Mouse (Mus musculus) adrenal gland, adult 10 weeks (tissue): ENCODE data around the gene Zfp712. TPM values are rescaled to one million over a fixed set of nuclear protein-coding genes. Genes with fewer than 3 reads are reported as not detected.

Experiments
- polyA plus RNA-seq: library from polyadenylated mRNA; stranded (reverse); fragments of 350-450 nt; fragmentation: Illumina TruSeq; extraction: RNeasy Lipid Tissue Mini Kit (QIAGEN cat#74804); gene quantifications from one replicate; pipeline ENCODE4 v1.2.3, GENCODE M21; 2014; ENCODE audit warnings: low read depth, low replicate concordance

The Zfp712 gene
- polyA plus RNA-seq = 10.9 TPM

DNA sequence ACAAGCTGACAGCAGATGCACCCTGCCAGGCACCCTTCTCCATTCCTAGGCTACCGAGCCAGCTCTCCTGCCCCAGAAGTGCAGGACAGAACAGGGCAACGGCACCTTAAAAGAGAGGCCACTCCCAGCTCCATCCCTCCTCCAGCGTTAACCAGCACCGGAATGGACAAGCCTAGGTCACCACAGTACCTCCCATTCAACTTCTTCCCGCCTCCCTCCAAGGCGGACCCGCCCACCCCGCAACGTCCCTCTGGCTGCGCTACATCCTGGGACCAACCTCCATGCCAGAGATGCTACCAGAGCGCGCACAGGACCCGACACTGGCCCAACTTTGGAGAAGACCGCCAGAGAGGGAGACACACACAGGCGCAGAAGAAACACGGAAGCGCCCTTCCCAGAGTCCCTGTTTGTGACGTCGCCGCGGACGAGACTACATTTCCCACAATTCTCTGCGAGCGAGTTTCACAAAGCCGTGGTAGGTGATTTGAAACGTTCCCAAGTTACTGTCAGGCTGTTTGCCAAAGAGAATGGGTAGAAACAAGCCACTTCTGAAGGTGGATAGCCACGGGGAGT lies at the start of gene Zfp712:
TSS of gene Zfp712 (minus strand) at position 385 of the 573 bp plus-strand sequence.

DNA sequence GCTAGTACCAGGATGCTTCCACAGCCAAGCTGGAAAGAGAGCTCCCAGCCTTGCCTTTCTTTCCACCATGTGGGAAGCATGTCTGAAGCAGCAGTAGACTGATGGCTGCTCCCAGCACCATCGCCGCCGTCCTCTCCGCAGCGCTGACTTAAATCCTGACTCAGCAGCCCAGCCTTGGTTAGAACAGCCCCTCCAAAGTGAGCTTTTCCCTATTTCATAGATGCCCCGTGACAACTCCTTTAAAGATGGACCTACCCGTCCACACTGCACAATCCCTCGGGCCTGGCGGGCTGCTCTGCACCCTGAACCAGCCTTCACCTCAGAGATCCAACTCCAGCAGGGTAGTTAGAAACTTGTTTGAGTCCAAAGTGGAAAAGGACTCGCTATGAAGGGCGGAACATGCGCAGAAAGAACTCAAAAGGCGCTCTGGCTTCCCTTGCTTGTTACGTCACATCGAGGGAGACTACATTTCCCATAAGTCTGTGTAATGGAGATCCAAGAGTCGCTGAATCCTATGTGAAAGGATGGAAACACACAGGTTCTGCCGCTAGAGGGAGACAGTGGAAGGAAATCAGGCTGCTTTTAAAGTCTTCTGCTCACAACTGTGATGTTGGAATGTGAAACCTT lies 47.3 kb upstream of the Zfp712 start, which contains the start of gene Gm28557:
TSS of gene Gm28557 (minus strand) at position 411 of the 627 bp plus-strand sequence.

DNA sequence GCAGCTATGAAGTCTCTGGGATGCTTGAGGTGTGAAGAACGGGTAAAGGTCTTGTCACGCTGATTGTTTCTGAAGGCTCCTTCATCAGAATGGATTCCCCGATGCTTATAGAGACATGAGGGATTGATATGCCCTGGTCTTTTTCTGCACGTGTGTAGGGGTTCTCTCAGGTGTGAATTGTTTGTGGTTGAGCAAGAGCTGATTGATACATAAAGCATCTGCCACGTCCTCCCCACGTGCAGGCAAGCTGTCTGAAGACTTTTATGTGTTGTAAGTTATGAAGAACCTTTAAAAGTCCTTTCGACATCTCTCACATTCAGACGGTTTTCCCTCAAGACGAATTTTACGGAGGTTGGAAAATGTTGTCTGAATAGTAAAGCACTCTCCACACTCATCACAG lies 36.9 kb upstream of the Zfp712 start, which contains the start of gene Zfp708:
TSS of gene Zfp708 (minus strand) at position 101 of the 400 bp plus-strand sequence.

Other genes with a start within 250 kb of the Zfp712 start
- gene Gm10767, start 156.3 kb downstream of the Zfp712 start, polyA plus RNA-seq = 2.9 TPM
- 27.5 TPM for gene Zfp708, start 36.8 kb upstream of the Zfp712 start, polyA plus RNA-seq
- 8.3 TPM for gene Gm28557, start 47.4 kb upstream of the Zfp712 start, polyA plus RNA-seq
- gene Rslcan18, start 55.1 kb upstream of the Zfp712 start, polyA plus RNA-seq = 2.2 TPM
- 16.9 TPM for gene Zfp759, start 60.5 kb upstream of the Zfp712 start, polyA plus RNA-seq
- 25.2 TPM for gene Rsl1, start 112.0 kb upstream of the Zfp712 start, polyA plus RNA-seq
- 10.6 TPM for gene Zfp455, start 133.3 kb upstream of the Zfp712 start, polyA plus RNA-seq
- 11.7 TPM for gene Zfp458, start 217.3 kb upstream of the Zfp712 start, polyA plus RNA-seq
- 1.3 TPM for gene Zfp457, start 245.3 kb upstream of the Zfp712 start, polyA plus RNA-seq